Mouse (Mus musculus) midbrain, embryonic 11.5 days (tissue): ENCODE measurements around the gene Mrps24. TPM values are rescaled to one million over a fixed set of nuclear protein-coding genes. Genes with fewer than 3 reads are reported as not detected.
A peak's percentile ranks its signal among the peaks of the same experiment; 100 is the strongest.

ENCODE experiments used
- ATAC-seq: fragments of 200-750 bp; cut with Nextera tagmentation; 2 replicates; pipeline ENCODE4 v1.8.0; 2017; ENCODE audit warnings: moderate TSS enrichment, moderate library complexity; ENCODE audit not compliant: low FRiP score
- DNase-seq: peaks from one replicate; pipeline ENCODE4 v3.0.0; 2015; ENCODE audit warnings: low spot score; ENCODE audit errors: missing footprints
- H3K27ac ChIP-seq: fragments of 300-500 bp; sonication (generic); 2 replicates; pipeline ENCODE4 v1.5.1; 2014; ENCODE audit warnings: low read depth, low read length
- H3K27me3 ChIP-seq: fragments of 300-500 bp; sonication (generic); 2 replicates; pipeline ENCODE4 v1.6.1; 2014; ENCODE audit warnings: mild to moderate bottlenecking, low read length, moderate library complexity, mixed read lengths; ENCODE audit not compliant: control insufficient read depth, insufficient read depth
- H3K36me3 ChIP-seq: fragments of 300-500 bp; sonication (generic); 2 replicates; pipeline ENCODE4 v1.6.1; 2014; ENCODE audit warnings: mild to moderate bottlenecking, low read length, moderate library complexity, mixed read lengths; ENCODE audit not compliant: control insufficient read depth, insufficient read depth
- H3K4me1 ChIP-seq: fragments of 300-500 bp; sonication (generic); 2 replicates; pipeline ENCODE4 v1.6.1; 2014; ENCODE audit warnings: low read length; ENCODE audit not compliant: control insufficient read depth, insufficient read depth
- H3K4me2 ChIP-seq: fragments of 300-500 bp; sonication (generic); 2 replicates; pipeline ENCODE4 v1.6.1; 2014; ENCODE audit warnings: mild to moderate bottlenecking, moderate library complexity
- H3K4me3 ChIP-seq: fragments of 300-500 bp; sonication (generic); 2 replicates; pipeline ENCODE4 v1.5.1; 2014; ENCODE audit warnings: low read depth, low read length
- H3K9ac ChIP-seq: fragments of 300-500 bp; sonication (generic); 2 replicates; pipeline ENCODE4 v1.6.1; 2014; ENCODE audit warnings: low read length
- H3K9me3 ChIP-seq: fragments of 300-500 bp; sonication (generic); 2 replicates; pipeline ENCODE4 v1.6.1; 2016; ENCODE audit warnings: low read length; ENCODE audit not compliant: control insufficient read depth
- WGBS: fragments of 180-500 bp; shearing (Covaris S2); extraction: QIAGEN DNeasy Blood & Tissue Kit; methylation state at CpG from one replicate; pipeline ENCODE4 v1.1.7; 2014; 5-methylcytosine and 5-hydroxymethylcytosine counted together
- polyA plus RNA-seq: library from polyadenylated mRNA; unstranded; fragments of >200 nt; fragmentation: Nextera tagmentation; extraction: Ambion mirVana; gene quantifications from 2 replicates; pipeline ENCODE4 v1.2.1, GENCODE M21; 2014

Gene Mrps24
- polyA plus RNA-seq, 1 experiment from 2014 or later: 161 TPM

- no peaks in the 10 kb centered on the region for H3K27me3 ChIP-seq
- WGBS: 87% methylated on average over 11 of the region's 11 CpGs
- H3K9me3 ChIP-seq: no peaks in the 10 kb centered on the region
- no peak overlapping the region for H3K27ac ChIP-seq
- H3K4me3 ChIP-seq: no peak overlapping the region
- ATAC-seq: no peak
- no peak overlapping the region for H3K4me2 ChIP-seq
- DNase-seq: no peak
- no peak overlapping the region for H3K9ac ChIP-seq
- H3K4me1 ChIP-seq: no peaks in the 10 kb centered on the region
- no peaks in the 10 kb centered on the region; the same call in 1 of the 2 replicates for H3K36me3 ChIP-seq
These were observed 766 bp upstream of the Mrps24 start for GRCm38 (mm10) chr11:5716246-5716645.

DNA sequence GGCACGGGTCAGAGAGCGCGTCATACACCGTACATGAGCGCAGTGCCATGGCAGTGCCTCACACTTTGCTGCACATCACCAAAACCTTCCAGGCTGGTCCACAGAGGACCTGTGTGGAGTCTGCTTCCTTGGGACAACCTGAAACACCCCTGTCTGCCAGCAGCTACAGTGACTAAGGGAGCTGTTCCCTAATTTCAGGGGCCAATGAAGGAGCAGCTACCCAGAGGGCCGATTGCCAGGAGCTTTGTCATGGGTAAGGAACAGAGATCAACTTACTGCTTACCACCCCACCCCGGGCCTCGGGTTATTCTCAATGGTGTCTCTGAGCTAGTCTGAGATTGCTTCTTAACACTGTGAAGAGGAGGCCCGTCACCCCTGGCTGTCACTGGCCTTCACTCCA, 301 bp downstream of the Mrps24 start:
- Histone ChIP-seq H3K36me3 (no peaks in the 10 kb centered on the region; the same call in 1 of the 2 replicates), H3K27me3 (no peaks in the 10 kb centered on the region), H3K9ac (no peak overlapping the region), H3K27ac (no peak overlapping the region), H3K9me3 (no peaks in the 10 kb centered on the region), H3K4me1 (no peaks in the 10 kb centered on the region), H3K4me3 (no peak overlapping the region), H3K4me2 (no peak overlapping the region)
- ATAC-seq (no peak), DNase-seq (no peak)
- 87% methylated on average over 9 of the region's 9 CpGs for WGBS

- peak overlapping the region; percentile 98 for H3K4me3 ChIP-seq
- peak overlapping the region; percentile 72 for H3K4me2 ChIP-seq
- H3K9ac ChIP-seq: peak overlapping the region; percentile 89
- DNase-seq (peak; percentile 100), ATAC-seq (peak; percentile 97)
- peaks cover 10% of the 10 kb centered on the region for H3K4me1 ChIP-seq
- peaks cover 8% of the 10 kb centered on the region for H3K36me3 ChIP-seq
- no peak overlapping the region for H3K27ac ChIP-seq
- H3K27me3 ChIP-seq: no peaks in the 10 kb centered on the region
- 19% methylated on average over 49 of the region's 50 CpGs for WGBS
- no peaks in the 10 kb centered on the region for H3K9me3 ChIP-seq
These were observed 7.7 kb downstream of the Mrps24 start for GRCm38 (mm10) chr11:5707530-5708353.

GRCm38 (mm10) chr11:5706874-5707529, 8.5 kb downstream of the Mrps24 start:
- no peaks in the 10 kb centered on the region for H3K27me3 ChIP-seq
- H3K4me2 ChIP-seq: peak overlapping the region; percentile 72
- ATAC-seq: no peak; the same call in none of the 2 replicates
- no peak for DNase-seq
- H3K9me3 ChIP-seq: no peaks in the 10 kb centered on the region
- peaks cover 8% of the 10 kb centered on the region for H3K36me3 ChIP-seq
- H3K4me3 ChIP-seq: peak overlapping the region; percentile 98
- H3K27ac ChIP-seq: no peak overlapping the region
- WGBS: 2% methylated on average over 43 of the region's 43 CpGs
- peak overlapping the region; percentile 89 for H3K9ac ChIP-seq
- peaks cover 10% of the 10 kb centered on the region for H3K4me1 ChIP-seq

- Histone ChIP-seq H3K27ac (no peak overlapping the region), H3K4me2 (no peak overlapping the region), H3K4me3 (no peak overlapping the region), H3K9ac (no peak overlapping the region), H3K4me1 (peaks cover 10% of the 10 kb centered on the region), H3K36me3 (peaks cover 8% of the 10 kb centered on the region), H3K27me3 (no peaks in the 10 kb centered on the region), H3K9me3 (no peaks in the 10 kb centered on the region)
- no peak for DNase-seq
- 94% methylated on average over 9 of the region's 9 CpGs for WGBS
- ATAC-seq: no peak
These were observed 9.5 kb downstream of the Mrps24 start for GRCm38 (mm10) chr11:5705972-5706371.

DNA sequence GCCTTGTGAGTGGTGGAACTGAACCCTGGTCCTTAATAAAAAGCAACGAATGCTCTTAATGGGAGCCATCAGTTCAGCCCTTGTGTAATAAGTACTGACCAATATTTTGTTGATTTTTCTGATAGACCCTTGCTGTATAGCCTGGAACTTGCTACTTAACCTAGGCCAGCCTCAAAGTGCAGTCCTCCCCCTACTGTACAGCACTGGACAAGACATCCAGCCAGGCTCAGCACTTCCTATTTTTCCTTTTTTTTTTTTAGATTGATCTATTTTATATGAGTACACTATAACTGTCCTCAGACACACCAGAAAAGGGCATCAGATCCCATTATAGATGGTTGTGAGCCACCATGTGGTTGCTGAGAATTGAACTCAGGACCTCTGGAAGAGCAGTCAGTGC, 12.1 kb downstream of the Mrps24 start:
- Histone ChIP-seq H3K4me1 (peaks cover 10% of the 10 kb centered on the region), H3K36me3 (peaks cover 8% of the 10 kb centered on the region), H3K4me2 (no peak overlapping the region), H3K27ac (no peak overlapping the region), H3K4me3 (no peak overlapping the region), H3K9me3 (no peaks in the 10 kb centered on the region), H3K27me3 (no peaks in the 10 kb centered on the region), H3K9ac (no peak overlapping the region)
- DNase-seq (no peak), ATAC-seq (no peak)
- 94% methylated on average over 1 of the region's 1 CpGs for WGBS

- WGBS: 91% methylated on average over 6 of the region's 6 CpGs
- no peak overlapping the region for H3K4me2 ChIP-seq
- no peak overlapping the region for H3K9ac ChIP-seq
- H3K27me3 ChIP-seq: no peaks in the 10 kb centered on the region
- peaks cover 8% of the 10 kb centered on the region for H3K36me3 ChIP-seq
- no peaks in the 10 kb centered on the region for H3K9me3 ChIP-seq
- ATAC-seq (no peak), DNase-seq (no peak)
- H3K4me1 ChIP-seq: peaks cover 10% of the 10 kb centered on the region
- H3K27ac ChIP-seq: no peak overlapping the region
- no peak overlapping the region for H3K4me3 ChIP-seq
These were observed 12.5 kb downstream of the Mrps24 start for GRCm38 (mm10) chr11:5702957-5703332.

DNA sequence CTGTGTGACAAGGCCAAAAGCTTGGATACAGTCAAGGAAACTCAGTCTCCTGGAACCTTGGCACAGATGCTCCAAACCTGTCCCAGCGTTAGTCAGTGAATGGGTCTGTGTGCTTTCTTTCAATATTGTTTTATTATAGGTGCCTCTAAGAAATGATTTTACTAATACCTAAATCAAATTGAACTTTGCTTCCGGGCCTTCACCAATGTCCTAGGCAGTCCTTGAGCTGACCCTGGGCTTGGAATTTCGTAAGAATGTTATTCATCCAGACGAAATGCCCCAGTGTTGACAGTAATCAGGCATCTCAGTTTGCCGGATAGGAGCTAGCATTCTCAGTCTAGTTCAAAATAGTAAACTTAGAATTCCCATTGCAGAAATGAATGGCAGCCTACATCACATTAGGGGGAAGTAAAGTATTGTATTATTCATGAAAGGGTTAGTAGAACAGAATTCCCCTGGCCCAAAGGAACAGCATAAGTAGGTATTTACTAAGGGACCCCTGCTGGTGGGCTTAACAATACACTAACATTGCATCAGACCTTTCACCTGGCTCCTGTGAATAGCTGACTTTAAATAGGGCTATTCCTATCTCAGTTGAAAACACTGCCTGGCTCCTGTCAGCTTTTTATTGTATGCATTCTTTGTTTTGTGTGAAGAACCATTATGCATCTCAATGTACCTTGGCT, 13.1 kb downstream of the Mrps24 start:
- Histone ChIP-seq H3K4me3 (no peak overlapping the region), H3K9ac (no peak overlapping the region), H3K36me3 (peaks cover 8% of the 10 kb centered on the region), H3K27me3 (no peaks in the 10 kb centered on the region), H3K4me1 (peaks cover 10% of the 10 kb centered on the region), H3K9me3 (no peaks in the 10 kb centered on the region), H3K4me2 (no peak overlapping the region), H3K27ac (no peak overlapping the region)
- WGBS: 85% methylated on average over 5 of the region's 5 CpGs
- no peak for ATAC-seq
- no peak for DNase-seq

DNA sequence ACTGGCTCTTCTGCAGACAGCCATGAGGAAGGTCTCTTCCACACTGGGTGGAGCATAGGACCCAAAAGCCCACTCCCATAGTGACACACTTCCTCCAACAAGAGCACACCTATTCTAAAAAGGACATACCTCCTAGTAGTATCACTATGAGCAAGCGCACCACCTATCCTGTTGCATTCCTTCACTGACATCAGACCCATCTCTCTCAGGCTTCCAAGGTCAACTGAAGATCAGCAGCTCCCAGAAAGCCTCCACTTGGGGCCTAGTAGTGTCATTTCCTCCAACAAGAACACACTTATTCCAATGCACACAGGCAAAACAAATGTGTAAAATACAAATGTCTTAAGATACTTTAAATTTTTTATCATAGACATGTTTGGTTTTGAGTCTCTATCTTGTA, 13.7 kb downstream of the Mrps24 start:
- Histone ChIP-seq H3K4me2 (no peak overlapping the region), H3K27me3 (no peaks in the 10 kb centered on the region), H3K9me3 (no peaks in the 10 kb centered on the region), H3K27ac (no peak overlapping the region), H3K36me3 (peaks cover 8% of the 10 kb centered on the region), H3K4me3 (no peak overlapping the region), H3K9ac (no peak overlapping the region), H3K4me1 (peaks cover 7% of the 10 kb centered on the region)
- DNase-seq (no peak), ATAC-seq (no peak)
- WGBS: 95% methylated on average over 1 of the region's 1 CpGs
